Mouse (Mus musculus): ENCODE data around the gene Wtap. TPM values are rescaled to one million over a fixed set of nuclear protein-coding genes. Genes with fewer than 3 reads are reported as not detected.
"Not testable (repeated sequence)": the region's sequence is repeated elsewhere in the genome, so short reads cannot be mapped to it uniquely, and the experiment has no call there.

Wtap gene
- polyA plus RNA-seq, 1 experiment from 2014 or later: 87.2 TPM

DNA sequence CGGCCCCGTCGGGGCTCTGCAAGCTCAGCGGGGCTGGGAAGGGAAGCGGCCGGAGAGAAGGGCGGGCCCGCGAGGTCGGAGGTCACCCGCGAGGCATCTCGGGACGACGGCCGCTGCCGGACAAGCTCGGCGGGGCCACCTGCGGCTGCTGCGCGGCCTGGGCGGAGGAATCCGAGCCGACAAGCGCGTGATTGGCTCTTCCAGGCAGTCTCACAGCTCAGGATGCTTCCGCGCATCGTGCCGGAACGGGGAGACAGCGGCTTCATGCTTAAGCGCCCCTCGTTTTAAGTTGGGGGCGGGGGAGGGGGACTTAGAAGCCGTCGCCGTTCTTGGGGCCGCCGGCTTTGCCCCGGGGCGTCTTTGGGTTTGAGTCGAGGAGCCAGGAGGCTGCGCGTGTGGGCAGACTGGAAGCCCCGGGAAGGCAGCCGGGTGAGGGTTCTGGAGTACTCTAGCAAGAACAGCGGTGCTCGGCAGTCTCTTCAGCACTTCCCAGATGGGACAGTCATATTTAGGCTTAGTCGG lies 1.4 kb downstream of the Wtap start:
- Histone ChIP-seq H3K27me3 (replicated peaks; ENCODE audit: control insufficient read depth, insufficient read depth, low read length) (no peaks in the 10 kb centered on the region), H3K36me3 (ENCODE audit: control insufficient read depth, insufficient read depth) (no peaks in the 10 kb centered on the region), H3K4me1 (replicated peaks; ENCODE audit: control insufficient read depth, insufficient read depth, low read length) (no peaks in the 10 kb centered on the region), H3K9ac (ENCODE audit: low read depth, low read length) (peak overlapping the region; percentile 100), H3K4me2 (replicated peaks; ENCODE audit: low read depth) (peak overlapping the region; percentile 72), H3K4me3 (ENCODE audit: low read depth, low read length) (peak overlapping the region; percentile 100), H3K9me3 (ENCODE audit: control insufficient read depth) (no peaks in the 10 kb centered on the region), H3K27ac (ENCODE audit: low read depth, low read length) (peak overlapping the region; percentile 100)
- TF ChIP-seq CTCF (IDR thresholded peaks at IDR 0.05; ENCODE audit: low read depth): no peak
- peak; percentile 90 for ATAC-seq
- under 1% methylated on average over 46 of the region's 51 CpGs for WGBS

DNA sequence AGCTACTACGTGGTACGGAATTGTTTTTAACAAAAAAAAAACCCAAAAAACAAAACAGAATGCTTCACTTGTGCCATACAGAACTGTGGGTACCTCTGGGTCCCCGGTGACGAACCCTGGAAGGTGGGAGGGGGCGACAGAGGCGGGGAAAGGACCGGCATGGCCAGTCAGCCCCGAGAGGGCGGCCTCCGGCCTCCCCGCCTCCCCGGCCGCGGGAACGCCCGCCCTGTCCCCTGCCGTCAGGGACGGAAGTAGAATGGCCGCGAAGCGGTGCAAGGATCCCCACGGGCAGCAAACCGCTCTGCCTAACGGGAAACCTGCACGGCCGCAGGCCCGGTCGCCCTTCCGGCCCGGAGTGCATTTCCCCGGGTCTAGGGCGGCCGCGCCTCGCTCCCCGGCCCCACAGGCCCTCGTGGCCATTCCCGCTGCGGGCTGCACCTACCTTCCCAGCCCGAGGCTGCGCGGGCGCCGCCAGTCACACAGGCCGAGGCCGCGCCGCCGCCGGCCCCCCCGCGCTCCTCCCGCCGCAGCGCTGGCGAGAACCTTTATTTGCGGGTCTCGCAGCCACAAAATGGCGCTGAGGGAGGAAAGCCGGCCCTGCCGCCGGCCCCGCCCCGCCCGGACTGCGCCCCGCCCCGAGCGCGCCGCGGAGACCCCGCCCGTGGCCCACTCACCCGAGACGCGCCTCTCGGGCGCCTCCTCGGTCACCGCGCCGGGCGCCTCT lies 2.2 kb downstream of the Wtap start:
- H3K9ac ChIP-seq (ENCODE audit: low read depth, low read length): peak overlapping the region; percentile 100
- peak; percentile 92 for ATAC-seq
- H3K4me3 ChIP-seq (ENCODE audit: low read depth, low read length): peak overlapping the region; percentile 100
- no peaks in the 10 kb centered on the region for H3K4me1 ChIP-seq (replicated peaks; ENCODE audit: control insufficient read depth, insufficient read depth, low read length)
- peak overlapping the region; percentile 100 for H3K27ac ChIP-seq (ENCODE audit: low read depth, low read length)
- under 1% methylated on average over 74 of the region's 84 CpGs for WGBS
- no peaks in the 10 kb centered on the region for H3K9me3 ChIP-seq (ENCODE audit: control insufficient read depth)
- peak; percentile 26 for TF ChIP-seq CTCF (IDR thresholded peaks at IDR 0.05; ENCODE audit: low read depth)
- H3K4me2 ChIP-seq (replicated peaks; ENCODE audit: low read depth): peak overlapping the region; percentile 72
- H3K36me3 ChIP-seq (ENCODE audit: control insufficient read depth, insufficient read depth): no peaks in the 10 kb centered on the region
- H3K27me3 ChIP-seq (replicated peaks; ENCODE audit: control insufficient read depth, insufficient read depth, low read length): no peaks in the 10 kb centered on the region

DNA sequence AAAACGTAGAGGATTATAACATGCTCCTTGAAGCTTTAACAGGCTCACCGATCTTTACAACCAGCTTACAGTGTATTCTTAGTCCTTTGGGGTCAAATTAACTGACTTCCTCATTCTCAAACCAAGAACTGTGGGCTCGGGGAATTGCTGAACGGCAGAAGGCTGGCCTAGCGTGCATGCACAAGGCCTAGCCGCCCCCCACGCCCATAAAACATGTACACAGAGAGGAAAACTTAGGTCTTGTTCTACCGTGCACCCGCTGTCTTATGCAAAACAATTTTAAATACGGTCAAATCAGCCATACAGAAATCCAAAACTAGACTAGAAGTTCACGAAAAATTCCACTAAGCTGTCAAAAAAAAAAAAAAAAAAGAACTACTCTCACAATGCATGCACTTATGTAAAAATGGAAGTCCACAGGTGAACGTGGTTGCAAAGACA lies 2.8 kb downstream of the Wtap start:
- Histone ChIP-seq H3K27ac (ENCODE audit: low read depth, low read length) (peak overlapping the region; percentile 100), H3K4me3 (ENCODE audit: low read depth, low read length) (peak overlapping the region; percentile 100), H3K36me3 (ENCODE audit: control insufficient read depth, insufficient read depth) (no peaks in the 10 kb centered on the region), H3K4me2 (replicated peaks; ENCODE audit: low read depth) (peak overlapping the region; percentile 72), H3K9ac (ENCODE audit: low read depth, low read length) (peak overlapping the region; percentile 100), H3K27me3 (replicated peaks; ENCODE audit: control insufficient read depth, insufficient read depth, low read length) (no peaks in the 10 kb centered on the region), H3K9me3 (ENCODE audit: control insufficient read depth) (no peaks in the 10 kb centered on the region), H3K4me1 (replicated peaks; ENCODE audit: control insufficient read depth, insufficient read depth, low read length) (no peaks in the 10 kb centered on the region)
- WGBS: 2% methylated on average over 12 of the region's 12 CpGs
- ATAC-seq: no peak
- TF ChIP-seq CTCF (IDR thresholded peaks at IDR 0.05; ENCODE audit: low read depth): no peak

DNA sequence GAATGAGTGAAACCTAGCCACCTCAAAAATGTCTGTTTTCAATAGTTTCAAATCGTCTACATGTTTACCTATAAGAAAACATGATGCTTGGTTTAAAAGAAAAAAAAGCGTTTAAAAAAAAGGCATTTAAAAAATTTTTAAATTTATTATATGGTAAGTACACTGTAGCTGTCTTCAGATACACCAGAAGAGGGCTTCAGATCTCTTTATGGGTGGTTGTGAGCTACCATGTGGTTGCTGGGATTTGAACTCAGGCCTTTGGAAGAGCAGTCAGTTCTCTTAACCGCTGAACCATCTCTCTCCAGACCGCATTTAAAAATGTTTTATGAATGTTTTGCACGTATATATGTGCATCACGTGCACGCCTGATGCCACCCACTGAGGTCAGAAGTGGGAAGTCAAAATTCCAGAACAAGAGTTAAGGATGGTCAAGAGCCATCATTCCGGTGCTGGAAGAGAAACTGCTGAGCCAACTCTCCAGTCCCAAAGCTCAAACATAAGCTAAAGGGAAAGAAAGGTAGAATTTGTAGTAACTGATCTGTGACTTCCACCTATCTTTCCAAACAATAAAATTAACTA lies 3.3 kb downstream of the Wtap start:
- Histone ChIP-seq H3K4me3 (ENCODE audit: low read depth, low read length) (peak overlapping the region; percentile 100), H3K9me3 (ENCODE audit: control insufficient read depth) (no peaks in the 10 kb centered on the region), H3K27ac (ENCODE audit: low read depth, low read length) (peak overlapping the region; percentile 100), H3K9ac (ENCODE audit: low read depth, low read length) (peak overlapping the region; percentile 100), H3K27me3 (replicated peaks; ENCODE audit: control insufficient read depth, insufficient read depth, low read length) (no peaks in the 10 kb centered on the region), H3K36me3 (ENCODE audit: control insufficient read depth, insufficient read depth) (no peaks in the 10 kb centered on the region), H3K4me1 (replicated peaks; ENCODE audit: control insufficient read depth, insufficient read depth, low read length) (no peaks in the 10 kb centered on the region), H3K4me2 (replicated peaks; ENCODE audit: low read depth) (peak overlapping the region; percentile 72)
- 0 out of 2 replicates have a peak, but pooled peaks have one; percentile 3 for TF ChIP-seq CTCF (IDR thresholded peaks at IDR 0.05; ENCODE audit: low read depth)
- WGBS: 31% methylated on average over 8 of the region's 8 CpGs
- ATAC-seq: no peak

DNA sequence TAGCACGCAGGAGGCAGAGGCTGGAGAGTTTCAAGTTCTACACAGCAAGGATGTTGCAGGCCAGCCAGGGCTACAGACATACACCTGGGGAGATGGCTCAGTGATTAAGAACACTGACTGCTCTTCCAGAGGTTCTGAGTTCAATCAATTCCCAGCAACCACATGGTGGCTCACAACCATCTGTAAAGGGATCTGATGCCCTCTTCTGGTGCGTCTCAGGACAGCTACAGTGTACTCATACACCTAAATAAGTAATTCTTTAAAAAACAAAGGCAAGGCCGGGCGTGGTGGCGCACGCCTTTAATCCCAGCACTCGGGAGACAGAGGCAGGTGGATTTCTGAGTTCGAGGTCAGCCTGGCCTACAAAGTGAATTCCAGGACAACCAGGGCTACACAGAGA lies 5.9 kb downstream of the Wtap start:
- not testable (repeated sequence) for H3K9me3 ChIP-seq (ENCODE audit: control insufficient read depth); H3K4me3 ChIP-seq (ENCODE audit: low read depth, low read length); H3K27me3 ChIP-seq (replicated peaks; ENCODE audit: control insufficient read depth, insufficient read depth, low read length); H3K4me2 ChIP-seq (replicated peaks; ENCODE audit: low read depth); H3K9ac ChIP-seq (ENCODE audit: low read depth, low read length); H3K27ac ChIP-seq (ENCODE audit: low read depth, low read length); H3K4me1 ChIP-seq (replicated peaks; ENCODE audit: control insufficient read depth, insufficient read depth, low read length); ATAC-seq
- H3K36me3 ChIP-seq (ENCODE audit: control insufficient read depth, insufficient read depth): peaks cover 17% of the 10 kb centered on the region; the same call in 1 of the 2 replicates
- WGBS: 90% methylated on average over 8 of the region's 8 CpGs
- TF ChIP-seq CTCF (IDR thresholded peaks at IDR 0.05; ENCODE audit: low read depth): peak; percentile 44

GRCm38 (mm10) chr17:12983988-12984387 lies 10.0 kb downstream of the Wtap start:
- no peak overlapping the region for H3K27ac ChIP-seq (ENCODE audit: low read depth, low read length)
- TF ChIP-seq CTCF (IDR thresholded peaks at IDR 0.05; ENCODE audit: low read depth): no peak
- no peak overlapping the region for H3K4me2 ChIP-seq (replicated peaks; ENCODE audit: low read depth)
- no peaks in the 10 kb centered on the region for H3K4me1 ChIP-seq (replicated peaks; ENCODE audit: control insufficient read depth, insufficient read depth, low read length)
- no peak overlapping the region for H3K4me3 ChIP-seq (ENCODE audit: low read depth, low read length)
- no peaks in the 10 kb centered on the region for H3K9me3 ChIP-seq (ENCODE audit: control insufficient read depth)
- no peak for ATAC-seq
- peaks cover 44% of the 10 kb centered on the region for H3K36me3 ChIP-seq (ENCODE audit: control insufficient read depth, insufficient read depth)
- WGBS: 62% methylated on average over 2 of the region's 2 CpGs
- H3K9ac ChIP-seq (ENCODE audit: low read depth, low read length): no peak overlapping the region
- H3K27me3 ChIP-seq (replicated peaks; ENCODE audit: control insufficient read depth, insufficient read depth, low read length): no peaks in the 10 kb centered on the region
